Mouse (Mus musculus): ENCODE results near the gene Atg7.

- TF ChIP-seq TCF3 (IDR thresholded peaks at IDR 0.05; ENCODE audit: insufficient read length, low read depth) (no peak), POLR2A (IDR thresholded peaks at IDR 0.05; ENCODE audit: insufficient read length, low read depth) (no peak), MYOD1 (IDR thresholded peaks at IDR 0.05; ENCODE audit: control insufficient read depth in 1 of 3, insufficient read length in 2 of 3, low read depth in 2 of 3) (no peak), TCF12 (IDR thresholded peaks at IDR 0.05; ENCODE audit: insufficient read depth, poor library complexity, severe bottlenecking) (no peak), CEBPB (IDR thresholded peaks at IDR 0.05; ENCODE audit: insufficient read depth, poor library complexity, severe bottlenecking) (no peak), MAX (IDR thresholded peaks at IDR 0.05; ENCODE audit: low read depth) (no peak), SRF (IDR thresholded peaks at IDR 0.05; ENCODE audit: control insufficient read depth, insufficient read length, low read depth) (no peak), E2F4 (IDR thresholded peaks at IDR 0.05; ENCODE audit: insufficient read depth) (no peak), USF1 (IDR thresholded peaks at IDR 0.05; ENCODE audit: low read depth) (no peak)
These were observed 243.1 kb downstream of the Atg7 start for GRCm38 (mm10) chr6:114886012-114886411.

Data from myocyte (in vitro differentiated cells).